Mouse (Mus musculus) A20 (cell line): ENCODE measurements at regions not wholly inside any gene's neighbourhood (a gene's known extent, or its start where the extent isn't known, plus 50 kb on each side); places are given as distances from the start of the nearest gene placed in this dataset.

Source experiments
- DNase-seq: peaks from one replicate; pipeline ENCODE4 v3.0.0-alpha.2; 2011; ENCODE audit warnings: low read depth, low spot score

DNA sequence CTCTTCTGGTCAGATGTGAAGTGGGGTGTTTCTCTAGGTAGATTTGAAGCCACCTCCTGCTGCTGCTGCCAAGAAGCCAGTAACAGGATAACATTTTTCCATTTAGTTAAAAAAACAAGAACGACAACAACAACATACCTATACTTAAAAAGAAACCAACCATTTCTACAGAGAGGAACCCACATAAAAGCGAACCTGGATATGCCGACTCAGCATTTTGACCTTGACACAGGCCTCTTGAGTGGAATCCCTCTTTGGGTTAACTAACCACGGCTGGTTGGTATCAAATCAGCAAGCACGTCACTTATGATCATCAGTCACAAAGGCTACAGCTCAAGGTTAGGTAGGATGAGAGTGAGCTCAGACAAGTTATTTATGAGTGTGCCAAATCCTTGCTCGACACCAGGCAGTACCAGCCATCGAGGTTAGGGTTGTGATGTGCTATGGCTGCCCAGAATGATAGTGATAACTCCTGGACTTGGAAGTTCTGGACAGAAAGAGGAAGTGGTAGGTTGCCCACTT is 269.7 kb downstream of the Cbln1 start:
- DNase-seq: no peak

DNA sequence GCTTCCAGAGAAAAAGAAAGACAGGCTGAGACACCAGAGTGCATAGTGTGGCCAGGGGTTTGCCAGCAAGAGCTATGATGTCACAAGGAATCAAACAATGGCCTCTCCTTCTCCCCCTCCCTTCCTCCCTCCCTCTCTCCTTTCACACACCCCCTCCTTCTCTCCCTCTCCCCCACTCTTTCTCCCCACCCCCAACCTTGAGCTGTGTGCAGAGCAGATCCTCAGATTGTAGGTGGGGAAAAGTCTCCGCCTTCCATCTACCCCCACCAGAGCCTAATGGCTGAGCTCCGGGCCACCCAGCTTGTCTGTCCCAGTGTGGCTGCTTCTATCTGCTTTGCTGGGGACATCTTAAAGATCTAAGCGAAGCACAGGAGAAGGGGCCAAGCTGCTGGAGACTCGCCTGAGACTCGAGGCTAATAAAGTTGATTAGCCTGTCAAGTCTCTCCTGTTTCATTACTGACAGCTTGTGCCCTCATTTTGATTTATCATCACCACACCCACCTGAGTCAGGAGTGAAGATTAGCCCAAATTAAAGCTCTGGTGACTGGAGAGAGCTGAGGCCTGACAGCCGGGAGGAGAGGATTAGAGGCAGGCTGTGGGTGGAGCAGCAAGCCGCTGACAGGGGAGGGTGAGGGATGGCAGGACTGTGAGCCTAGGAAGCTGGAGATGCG is 272.8 kb downstream of the Cbln1 start:
- DNase-seq: no peak

DNA sequence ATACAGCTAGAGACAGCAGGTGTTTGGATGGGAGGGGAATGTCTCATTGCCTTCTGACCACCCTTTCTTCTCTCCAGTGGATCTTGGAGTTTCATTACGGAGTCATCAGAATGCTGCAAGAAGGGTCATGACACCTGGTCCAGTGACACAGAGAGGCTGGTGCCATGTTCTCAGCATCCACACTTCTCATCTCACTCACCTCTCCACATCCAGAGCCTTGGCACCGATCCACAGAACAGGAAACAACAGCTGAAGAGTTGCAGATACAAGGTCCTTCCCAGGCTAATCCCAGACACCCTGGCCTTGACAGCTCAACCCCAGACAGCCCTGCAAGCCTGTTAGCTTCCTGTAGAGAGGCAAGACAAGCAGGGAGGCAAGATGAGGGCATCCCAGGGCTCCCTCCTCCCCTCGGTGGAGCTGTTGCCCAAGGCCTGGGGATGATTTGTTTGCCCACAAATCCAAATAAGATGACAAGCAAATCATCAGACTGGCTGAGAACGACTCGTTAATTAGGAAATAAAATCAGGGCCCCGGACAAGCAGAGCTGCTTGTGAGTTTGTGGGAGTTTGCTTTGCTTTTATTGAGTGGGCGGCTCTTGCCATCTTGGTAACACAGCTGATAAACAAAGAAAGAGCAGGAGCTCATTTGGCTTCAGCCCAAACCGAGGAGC is 274.4 kb downstream of the Cbln1 start:
- DNase-seq: no peak

DNA sequence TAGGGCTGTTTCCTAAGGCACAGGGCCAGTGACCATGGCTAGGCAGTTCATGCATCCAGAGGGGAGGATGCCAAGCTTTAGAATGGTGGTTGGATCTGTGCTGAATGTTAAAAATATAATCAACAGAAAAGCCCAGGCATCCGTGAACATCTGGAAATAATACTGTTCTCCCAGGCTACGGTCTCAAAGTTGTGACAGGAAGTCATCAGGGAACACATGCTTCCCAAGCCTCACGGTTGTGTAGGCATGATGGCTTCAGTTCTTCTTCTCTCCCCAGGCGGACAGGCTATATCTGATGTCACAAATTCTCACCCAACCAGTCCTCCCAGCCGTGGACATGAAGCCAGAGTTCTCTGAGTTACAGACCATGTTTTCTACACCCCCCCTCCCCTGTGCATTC is 275.4 kb downstream of the Cbln1 start:
- DNase-seq: no peak

DNA sequence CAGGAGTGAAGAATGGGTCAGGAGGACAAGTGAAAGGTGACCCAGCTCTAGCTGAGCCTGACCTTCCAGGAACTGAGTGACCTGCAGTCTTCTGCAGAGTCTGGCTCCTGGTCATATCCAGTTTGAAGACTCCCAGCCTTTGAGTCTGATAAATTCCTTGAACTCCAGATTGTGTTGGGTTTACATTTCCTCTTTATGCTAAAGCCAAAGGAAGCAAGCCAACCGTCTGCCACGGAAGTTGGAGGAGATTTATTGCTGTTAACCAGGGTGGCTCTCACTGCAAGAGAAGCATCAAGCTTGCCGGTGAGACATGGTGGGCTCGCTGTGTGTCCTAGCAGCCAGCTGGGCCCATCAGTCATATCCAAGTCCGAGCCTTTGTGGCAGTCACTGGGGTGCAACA is 276.4 kb downstream of the Cbln1 start:
- DNase-seq: no peak

DNA sequence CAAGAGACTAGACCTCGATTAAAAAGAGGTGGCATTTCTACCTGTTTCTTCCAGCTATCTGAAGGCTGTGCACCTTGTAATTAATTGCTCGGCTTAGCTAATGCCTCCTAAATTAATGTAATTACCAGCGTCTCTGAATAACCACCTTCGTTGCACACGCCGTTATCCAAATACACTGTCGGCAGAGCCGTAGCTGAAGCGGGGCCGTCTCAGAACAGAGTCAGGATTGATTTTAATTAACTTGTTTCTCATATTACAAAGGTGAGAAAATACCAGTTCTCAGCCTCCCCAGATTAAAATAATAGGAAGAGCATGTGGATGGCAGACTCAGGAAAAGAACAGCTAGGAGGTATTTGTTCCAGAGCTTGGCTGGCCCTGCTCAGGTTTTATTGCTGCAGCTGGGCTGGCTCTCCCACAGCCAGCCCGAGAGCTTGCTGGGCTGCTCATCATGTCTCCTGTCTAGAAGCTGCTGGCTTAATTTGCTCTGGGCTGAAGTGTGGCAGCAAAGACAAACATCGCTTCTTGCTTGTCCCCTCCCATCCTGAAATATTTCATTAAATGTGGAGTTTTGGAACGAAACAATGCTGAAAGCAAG is 282.5 kb downstream of the Cbln1 start:
- no peak for DNase-seq

DNA sequence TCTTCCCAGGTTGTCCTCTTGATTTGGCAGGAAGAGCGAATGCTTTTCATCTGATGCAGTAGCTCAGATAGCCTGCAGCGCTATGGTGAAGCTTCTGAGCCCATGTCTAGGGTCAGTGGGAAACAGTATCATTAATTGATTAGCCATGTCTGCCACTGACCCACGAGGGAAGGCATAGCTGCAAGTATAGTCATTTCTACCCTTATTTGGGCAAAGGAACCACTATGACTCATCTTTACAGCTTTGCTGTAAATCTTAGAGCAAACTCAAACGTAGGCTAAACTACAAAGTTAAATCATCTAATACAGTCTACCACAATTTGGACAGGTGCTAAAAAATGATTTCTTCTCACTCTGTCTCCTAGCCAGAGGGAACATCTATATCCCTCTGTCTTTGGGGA is 289.5 kb downstream of the Cbln1 start:
- no peak for DNase-seq

DNA sequence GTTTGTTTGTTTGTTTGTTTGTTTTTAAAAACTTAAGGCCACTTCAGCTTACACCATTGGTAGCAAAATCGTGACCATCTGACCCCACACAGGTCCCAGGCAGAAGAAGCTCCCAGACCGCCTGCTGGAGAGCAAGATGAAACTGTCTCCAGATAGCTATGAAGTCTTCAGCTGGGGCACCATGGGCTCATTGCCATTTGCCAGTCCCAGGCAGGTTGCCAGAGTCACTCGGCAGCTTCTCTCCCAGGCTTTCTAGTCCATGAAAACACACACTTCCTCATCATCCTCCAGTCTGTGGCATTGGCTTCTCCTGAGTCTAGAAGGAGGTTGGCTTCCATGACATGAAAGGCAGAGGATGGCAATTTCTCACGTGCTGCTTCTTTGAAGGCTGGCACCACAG is 293.5 kb upstream of the N4bp1 start:
- no peak for DNase-seq

DNA sequence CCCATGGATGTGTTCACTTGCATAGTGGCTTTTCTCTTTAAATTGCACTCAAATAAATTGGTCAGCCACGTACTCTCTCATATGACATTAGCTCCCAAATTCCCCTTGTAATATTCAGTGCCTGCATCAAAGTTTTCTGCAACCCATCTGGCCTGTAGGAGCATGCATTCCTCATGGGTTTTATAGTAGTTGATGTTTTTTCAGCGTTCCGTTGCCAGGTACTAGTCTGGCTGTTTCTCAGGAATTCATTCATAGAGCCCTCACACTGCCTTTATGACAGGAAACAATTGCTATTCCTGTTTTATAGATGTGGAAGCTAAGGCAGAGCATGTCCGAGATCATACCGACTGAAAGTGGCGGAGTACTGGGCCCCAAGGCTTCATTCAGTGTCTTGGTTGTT is 292.6 kb upstream of the N4bp1 start:
- no peak for DNase-seq

DNA sequence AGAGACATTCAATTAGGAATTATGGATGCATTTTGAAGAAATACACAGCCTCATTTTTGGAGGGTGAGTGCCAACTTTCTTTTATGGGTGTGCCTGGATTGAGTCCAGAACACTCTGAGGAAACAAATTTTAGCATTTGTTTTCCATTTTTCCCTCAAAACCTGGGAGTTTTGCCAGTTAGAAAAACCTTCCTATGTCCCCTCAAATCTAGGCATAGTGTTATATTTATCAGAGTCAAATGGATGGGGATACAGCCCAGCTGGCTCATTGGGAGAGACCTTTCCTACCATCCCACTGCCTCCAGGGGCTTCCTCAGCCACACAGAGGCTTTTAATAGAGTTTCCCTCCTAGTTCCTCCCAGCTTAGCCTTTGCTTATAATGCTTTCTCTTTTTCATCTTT is 290.0 kb upstream of the N4bp1 start:
- no peak for DNase-seq

DNA sequence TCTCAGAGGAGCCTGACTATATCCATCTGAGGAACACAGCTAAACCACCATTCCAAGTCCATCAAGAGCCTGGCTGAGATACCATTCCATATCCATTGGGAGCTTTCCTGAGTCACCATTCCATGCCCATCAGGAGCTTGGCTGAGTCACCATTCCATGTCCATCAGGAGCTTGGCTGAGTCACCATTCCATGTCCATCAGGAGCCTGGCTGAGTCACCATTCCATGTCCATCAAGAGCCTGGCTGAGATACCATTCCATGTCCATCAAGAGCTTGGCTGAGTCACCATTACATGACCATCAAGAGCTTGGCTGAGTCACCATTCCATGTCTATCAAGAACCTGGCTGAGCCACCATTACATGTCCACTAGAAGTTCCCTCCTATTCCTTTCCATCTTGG is 288.7 kb upstream of the N4bp1 start:
- DNase-seq: no peak

DNA sequence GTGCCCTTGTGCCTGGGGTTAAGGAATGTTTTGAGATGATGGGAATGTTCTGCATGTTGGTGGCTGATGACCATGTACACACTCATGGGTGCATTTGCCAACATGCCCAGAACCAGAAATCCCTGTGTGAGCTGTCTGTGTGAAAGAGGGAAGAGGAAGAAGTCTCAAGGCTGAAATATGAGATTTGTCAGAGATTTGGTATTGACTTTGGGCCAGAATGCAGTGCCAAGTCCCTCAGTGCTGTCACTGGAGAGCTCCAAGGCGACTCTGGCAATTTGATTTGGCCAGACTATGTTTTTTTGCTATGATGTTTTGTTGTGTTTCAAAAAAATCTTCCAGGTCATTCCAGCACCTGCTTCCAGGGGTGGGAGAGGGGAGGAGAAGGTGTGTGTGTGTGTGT is 281.7 kb upstream of the N4bp1 start:
- no peak for DNase-seq

DNA sequence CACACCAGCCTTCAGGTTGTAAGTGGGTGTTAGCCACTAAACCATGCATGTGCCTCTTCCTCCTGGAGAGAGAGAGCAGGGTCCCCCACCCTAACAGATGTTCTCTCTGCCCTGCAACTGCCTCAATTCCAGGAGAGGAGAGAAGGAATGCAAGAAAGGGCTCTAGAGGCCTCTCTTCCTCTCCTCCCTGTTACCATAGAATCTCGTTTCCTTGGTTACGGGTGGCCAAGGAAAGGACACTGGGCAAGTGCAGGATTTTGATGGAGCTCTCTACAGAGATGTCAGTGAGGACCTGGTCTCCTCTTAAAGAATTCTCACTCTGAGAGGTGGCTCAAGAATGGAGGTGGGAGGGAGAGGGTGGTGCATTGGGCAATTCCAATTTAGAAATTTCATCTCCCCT is 275.4 kb upstream of the N4bp1 start:
- DNase-seq: no peak

DNA sequence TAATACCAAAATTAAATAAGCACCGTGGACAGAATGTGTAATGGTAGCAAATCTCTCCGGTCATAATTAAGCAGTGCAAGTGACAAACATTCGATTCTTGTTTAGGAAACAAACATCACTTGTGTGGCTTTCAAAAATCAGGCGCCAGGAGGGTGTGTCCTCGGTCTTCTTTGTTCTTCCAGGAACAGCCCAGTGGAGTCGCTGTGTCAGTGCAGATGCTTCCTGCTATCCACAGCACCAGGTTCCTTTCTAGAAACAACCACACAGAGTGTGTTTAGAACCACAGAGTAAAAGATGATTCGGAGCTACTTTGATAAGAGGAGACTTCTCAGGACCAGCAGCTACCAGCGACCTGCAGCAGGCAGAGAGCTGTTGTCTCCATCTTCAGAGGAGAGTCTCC is 273.3 kb upstream of the N4bp1 start:
- no peak for DNase-seq

DNA sequence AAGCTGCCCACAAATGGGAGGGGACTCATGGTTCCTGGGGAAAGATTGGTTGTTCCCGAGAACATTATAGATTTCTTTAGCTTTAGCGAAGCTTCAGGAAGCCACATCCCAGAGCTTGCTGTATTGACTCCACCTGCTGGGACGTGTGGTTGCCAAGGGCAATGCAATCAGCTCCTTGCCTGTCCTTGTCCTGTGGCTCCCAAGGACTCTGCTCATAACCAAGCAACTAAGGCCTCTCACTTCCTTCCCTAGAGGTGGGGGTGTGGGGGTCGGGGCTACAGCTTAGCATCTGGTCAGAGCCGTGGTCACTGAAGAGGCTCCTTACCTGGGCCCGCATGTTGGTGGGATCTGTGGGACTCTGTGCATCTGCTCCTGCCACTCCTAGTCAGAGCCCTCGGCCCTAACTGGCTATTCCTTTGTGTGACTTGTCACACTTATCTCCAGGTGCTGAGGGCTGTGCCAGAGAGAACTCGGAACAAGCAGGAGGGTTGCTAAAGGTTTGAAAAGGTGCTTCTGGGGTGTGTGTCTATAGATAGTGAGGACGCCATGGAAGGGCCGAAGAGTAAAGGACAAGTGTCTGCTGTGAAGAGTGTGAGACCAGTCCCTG is 270.9 kb upstream of the N4bp1 start:
- DNase-seq: no peak

DNA sequence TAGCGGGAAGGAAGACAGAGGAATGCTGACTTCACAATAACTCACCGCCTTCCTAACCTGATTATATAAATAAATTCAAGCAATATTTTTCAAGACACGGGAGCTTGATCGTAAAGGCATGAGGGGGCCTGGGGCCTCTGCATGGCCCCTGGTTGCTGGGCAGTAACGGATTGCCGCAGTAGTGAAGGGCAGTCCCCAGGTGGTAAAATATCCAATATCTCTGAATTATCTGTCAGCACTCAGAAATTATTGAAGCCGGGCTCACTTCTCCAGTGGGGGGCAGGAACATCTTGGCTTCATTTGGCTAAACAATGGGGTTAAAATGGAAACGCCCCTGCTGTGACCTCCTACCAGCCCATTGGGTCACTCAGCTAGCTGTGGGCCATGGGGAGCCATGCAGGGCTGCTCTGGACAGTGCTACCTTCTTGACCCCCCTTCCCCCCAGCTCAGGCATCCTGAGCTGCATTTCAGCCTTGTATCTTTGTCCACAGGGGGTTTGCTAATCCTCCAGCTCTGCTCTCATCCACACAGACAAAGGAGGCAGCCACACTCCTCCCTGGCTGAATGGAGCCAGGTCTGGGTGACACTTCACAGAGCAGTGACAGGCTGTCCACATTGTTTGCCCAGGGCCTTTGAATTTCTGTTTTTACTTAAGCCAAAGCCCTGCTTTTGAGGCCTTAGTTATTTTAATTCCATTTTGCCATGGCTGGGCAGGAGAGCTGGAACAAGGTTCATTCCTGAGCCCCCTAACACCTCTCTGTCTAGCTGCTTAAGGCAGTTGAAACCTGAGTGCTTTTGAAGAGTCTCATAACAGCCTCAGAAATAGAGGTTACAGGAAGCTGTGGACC is 267.2 kb upstream of the N4bp1 start:
- no peak for DNase-seq

DNA sequence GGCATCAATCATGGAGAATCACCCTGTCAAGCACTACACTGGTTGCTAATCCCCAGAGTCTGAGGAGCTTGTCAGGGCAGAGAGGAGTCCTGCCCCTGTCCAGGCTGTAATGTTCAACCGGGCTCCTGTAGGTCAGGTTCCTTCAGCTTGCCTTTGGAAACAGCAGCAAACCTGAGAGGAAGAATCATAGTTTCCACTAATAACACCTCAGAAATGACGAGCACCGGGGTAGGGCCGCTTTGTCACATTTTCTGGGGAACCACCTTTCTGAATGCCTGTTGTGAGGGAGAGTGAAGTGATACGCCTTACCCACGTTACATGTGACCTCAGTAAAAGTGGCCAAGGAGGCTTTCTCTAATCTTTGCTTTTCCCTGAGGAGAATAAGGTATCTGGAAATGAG is 263.8 kb upstream of the N4bp1 start:
- no peak for DNase-seq

DNA sequence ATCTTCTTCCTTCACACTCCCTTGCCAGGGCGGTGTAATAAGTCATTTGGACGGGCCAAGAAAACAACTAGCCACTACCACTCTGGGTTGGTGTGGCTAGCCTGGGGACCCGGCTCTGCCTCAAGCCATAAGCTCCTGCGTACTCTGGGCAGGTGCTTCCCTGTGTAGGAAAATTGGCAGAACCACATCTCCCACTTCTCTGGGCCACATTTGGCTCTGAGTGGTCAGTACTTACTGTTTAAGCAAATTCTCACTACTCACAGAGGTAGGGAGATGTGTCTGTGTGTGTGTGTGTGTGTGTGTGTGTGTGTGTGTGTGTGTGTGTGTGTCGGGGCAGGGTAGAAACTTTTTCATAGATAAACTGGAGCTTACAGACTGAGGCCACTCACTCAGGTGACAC is 262.6 kb upstream of the N4bp1 start:
- no peak for DNase-seq

DNA sequence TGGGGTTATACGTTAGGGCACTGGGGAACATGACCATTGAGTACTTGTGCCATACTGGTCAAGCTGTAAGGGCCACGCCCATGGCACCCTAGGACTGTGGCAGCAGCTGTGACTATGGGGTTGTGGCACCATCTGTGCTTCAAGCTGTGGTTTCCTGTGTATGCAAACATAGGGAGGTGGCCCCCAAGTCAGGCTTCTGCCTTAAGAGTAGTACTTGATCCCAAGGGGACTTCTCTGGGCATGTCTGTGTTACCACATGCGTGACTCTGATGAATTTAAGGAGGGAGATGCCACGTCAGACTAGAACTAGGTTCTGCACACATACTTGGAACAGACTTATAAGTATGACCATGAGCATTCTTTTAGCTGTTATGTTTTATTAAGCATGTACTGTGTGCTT is 252.4 kb upstream of the N4bp1 start:
- DNase-seq: peak; percentile 10

DNA sequence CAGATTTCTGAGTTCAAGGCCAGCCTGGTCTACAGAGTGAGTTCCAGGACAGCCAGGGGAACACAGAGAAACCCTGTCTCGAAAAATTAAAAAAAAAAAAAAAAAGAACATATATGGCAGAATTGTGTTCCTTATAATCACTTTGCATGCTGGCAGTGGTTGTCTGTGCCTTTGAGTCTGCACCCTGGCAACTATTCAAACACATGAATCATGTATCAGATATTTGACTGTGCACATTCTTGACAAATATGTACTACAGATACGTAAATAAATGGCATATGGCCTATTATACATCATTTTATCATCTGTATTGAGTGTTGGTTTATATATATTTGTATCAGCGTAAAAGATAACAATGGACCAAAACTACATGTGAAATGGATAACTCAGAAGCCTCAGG is 246.7 kb upstream of the N4bp1 start:
- DNase-seq: no peak

DNA sequence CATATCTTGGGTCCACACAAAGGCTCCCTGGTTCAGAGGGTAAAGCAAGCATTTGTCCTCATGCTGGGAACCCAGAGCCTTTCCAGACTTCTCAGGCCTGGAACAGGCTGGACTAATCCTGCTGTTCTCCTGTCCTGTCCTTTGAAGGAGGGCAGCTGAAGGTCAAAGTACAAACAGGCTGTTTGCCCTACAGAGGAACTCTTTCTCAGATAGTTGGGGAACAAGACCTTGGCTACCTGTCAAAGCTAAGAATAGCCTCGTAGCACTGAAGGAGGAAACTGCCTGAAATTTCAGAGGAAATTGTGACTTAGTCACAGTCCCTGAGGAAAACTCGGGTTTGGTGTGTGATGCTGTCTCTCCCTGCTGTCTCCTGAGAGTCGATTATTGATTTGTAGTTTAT is 245.6 kb upstream of the N4bp1 start:
- no peak for DNase-seq

DNA sequence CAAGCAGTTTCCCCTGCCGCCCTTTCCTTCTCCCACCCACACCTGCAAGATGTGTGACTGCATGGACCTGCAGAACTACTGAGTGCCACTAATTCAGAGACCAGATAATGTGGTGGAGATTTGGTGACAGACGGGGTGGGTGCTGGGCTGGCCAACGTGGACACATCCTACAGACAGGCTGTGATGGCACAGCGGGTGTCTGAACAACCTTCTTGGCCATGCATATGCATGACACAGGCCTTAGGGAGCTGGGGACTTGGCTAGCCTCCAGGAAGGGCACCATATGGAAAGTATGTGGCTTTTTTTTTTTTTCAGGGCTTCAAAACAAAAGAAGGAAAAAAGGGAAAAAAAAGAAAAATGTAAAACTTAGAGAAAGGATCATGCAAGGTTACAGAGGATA is 243.5 kb upstream of the N4bp1 start:
- DNase-seq: no peak
